Mouse (Mus musculus): Measurements from ENCODE around the gene Gm10300. TPM values are rescaled to one million over a fixed set of nuclear protein-coding genes. Genes with fewer than 3 reads are reported as not detected.

Gm10300 gene
- polyA plus RNA-seq, 1 experiment = 0.23 TPM

- TF ChIP-seq FLI1 (IDR thresholded peaks at IDR 0.05; ENCODE audit: low read length) (no peak), GATA1 (IDR thresholded peaks at IDR 0.05; ENCODE audit: borderline replicate concordance, low read length) (no peak)
- H3K4me1 ChIP-seq = peaks cover 97% of the 10 kb centered on the region
- no peaks in the 10 kb centered on the region for H3K9me3 ChIP-seq
Observed at GRCm38 (mm10) chr4:132037991-132038390, 36.5 kb upstream of the Gm10300 start.

DNA sequence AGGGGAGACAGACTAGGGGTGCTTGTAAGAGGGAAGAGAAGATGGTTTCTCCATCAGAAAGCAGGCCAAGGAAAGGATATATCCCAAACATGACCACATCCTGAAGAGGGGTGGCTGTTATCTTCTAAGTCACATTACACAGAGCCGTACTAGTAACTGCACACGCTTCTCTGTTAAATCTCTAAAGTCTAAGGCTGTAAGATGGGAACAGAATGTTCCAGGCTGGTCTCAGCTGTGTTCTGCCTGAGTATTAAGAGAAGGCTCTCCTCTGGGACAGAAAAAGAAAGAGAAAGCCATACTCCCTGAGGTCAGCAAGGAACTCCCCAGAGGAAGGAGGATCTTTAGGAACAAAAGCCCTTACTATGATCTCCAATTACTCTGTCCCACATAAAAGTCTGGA, 35.7 kb upstream of the Gm10300 start:
- H3K9me3 ChIP-seq = no peaks in the 10 kb centered on the region
- H3K4me3 ChIP-seq (replicated peaks) = peak overlapping the region; percentile 88
- H3K36me3 ChIP-seq (replicated peaks; ENCODE audit: low read length) = peaks cover 66% of the 10 kb centered on the region
- TF ChIP-seq GATA1 (IDR thresholded peaks at IDR 0.05; ENCODE audit: borderline replicate concordance, low read length) (no peak), FLI1 (IDR thresholded peaks at IDR 0.05; ENCODE audit: low read length) (no peak)
- no peaks in the 10 kb centered on the region for H3K27me3 ChIP-seq (replicated peaks)
- peaks cover 97% of the 10 kb centered on the region for H3K4me1 ChIP-seq

More at GRCm38 (mm10) chr4:132037991-132038390, 36.5 kb upstream of the Gm10300 start:
- H3K27me3 ChIP-seq (replicated peaks) = no peaks in the 10 kb centered on the region
- H3K36me3 ChIP-seq (replicated peaks; ENCODE audit: low read length) = peaks cover 66% of the 10 kb centered on the region
- H3K4me3 ChIP-seq (replicated peaks) = peak overlapping the region; percentile 82

DNA sequence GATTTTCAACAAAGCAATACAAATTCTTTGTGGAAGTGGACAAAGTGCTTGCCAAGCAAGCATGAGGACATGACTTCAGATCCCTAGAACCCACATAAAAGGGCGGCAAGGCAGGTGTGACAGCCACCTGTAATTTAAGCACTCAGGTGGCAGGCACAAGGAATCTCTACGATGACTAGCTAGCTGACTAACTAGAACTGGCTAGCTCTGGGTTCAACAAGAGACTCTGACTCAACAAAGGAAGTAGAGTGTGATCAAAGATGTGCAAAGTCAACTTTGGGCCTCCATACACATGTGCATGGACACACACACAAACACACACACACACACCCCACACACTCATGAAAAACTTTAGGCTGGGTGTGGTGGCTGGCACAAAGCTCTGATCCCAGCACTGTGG, 35.0 kb upstream of the Gm10300 start:
- TF ChIP-seq GATA1 (IDR thresholded peaks at IDR 0.05; ENCODE audit: borderline replicate concordance, low read length) (no peak), FLI1 (IDR thresholded peaks at IDR 0.05; ENCODE audit: low read length) (no peak)
- Histone ChIP-seq H3K36me3 (replicated peaks; ENCODE audit: low read length) (peaks cover 66% of the 10 kb centered on the region), H3K4me1 (peaks cover 97% of the 10 kb centered on the region), H3K4me3 (replicated peaks) (peak overlapping the region; percentile 88), H3K9me3 (no peaks in the 10 kb centered on the region), H3K27me3 (replicated peaks) (no peaks in the 10 kb centered on the region)

- TF ChIP-seq GATA1 (IDR thresholded peaks at IDR 0.05; ENCODE audit: borderline replicate concordance, low read length) (no peak; the same call in 2 of the 3 replicates), FLI1 (IDR thresholded peaks at IDR 0.05; ENCODE audit: low read length) (peak; percentile 68; the same call in 1 of the 2 replicates)
- Histone ChIP-seq H3K36me3 (replicated peaks; ENCODE audit: low read length) (peaks cover 70% of the 10 kb centered on the region), H3K27me3 (replicated peaks) (no peaks in the 10 kb centered on the region), H3K9me3 (no peaks in the 10 kb centered on the region), H3K4me3 (replicated peaks) (peak overlapping the region; percentile 88), H3K4me1 (peaks cover 97% of the 10 kb centered on the region)
Observed at GRCm38 (mm10) chr4:132039975-132040645, 34.4 kb upstream of the Gm10300 start.

GRCm38 (mm10) chr4:132041471-132042332, 32.8 kb upstream of the Gm10300 start:
- H3K36me3 ChIP-seq (replicated peaks; ENCODE audit: low read length) = peaks cover 69% of the 10 kb centered on the region
- no peaks in the 10 kb centered on the region for H3K27me3 ChIP-seq (replicated peaks)
- H3K4me1 ChIP-seq = peaks cover 97% of the 10 kb centered on the region
- H3K9me3 ChIP-seq = no peaks in the 10 kb centered on the region
- TF ChIP-seq GATA1 (IDR thresholded peaks at IDR 0.05; ENCODE audit: borderline replicate concordance, low read length) (no peak), FLI1 (IDR thresholded peaks at IDR 0.05; ENCODE audit: low read length) (no peak)
- peak overlapping the region; percentile 85 for H3K4me3 ChIP-seq (replicated peaks)

DNA sequence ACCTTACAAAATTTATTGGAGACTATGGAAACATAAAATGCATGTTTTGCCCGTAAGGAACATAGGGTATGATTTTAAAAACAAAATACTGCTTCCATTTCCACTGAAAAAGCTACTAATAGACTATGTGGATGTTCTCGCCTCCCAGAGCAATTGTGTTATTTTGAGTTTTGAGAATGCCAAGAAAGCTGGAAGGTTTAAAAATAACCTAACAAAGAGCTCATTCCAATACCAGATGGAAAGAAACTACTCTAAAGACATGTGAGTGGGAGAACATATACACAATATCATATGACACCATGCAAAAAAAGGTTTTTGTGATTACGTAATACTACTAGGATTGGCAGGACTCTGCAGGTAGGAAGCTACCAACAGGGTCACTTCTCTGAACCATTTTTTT, 30.8 kb upstream of the Gm10300 start:
- TF ChIP-seq FLI1 (IDR thresholded peaks at IDR 0.05; ENCODE audit: low read length) = no peak
- no peak for TF ChIP-seq GATA1 (IDR thresholded peaks at IDR 0.05; ENCODE audit: borderline replicate concordance, low read length)
- Histone ChIP-seq H3K4me3 (replicated peaks) (peak overlapping the region; percentile 21), H3K4me1 (peaks cover 91% of the 10 kb centered on the region), H3K9me3 (no peaks in the 10 kb centered on the region), H3K36me3 (replicated peaks; ENCODE audit: low read length) (peaks cover 62% of the 10 kb centered on the region), H3K27me3 (replicated peaks) (no peaks in the 10 kb centered on the region)

DNA sequence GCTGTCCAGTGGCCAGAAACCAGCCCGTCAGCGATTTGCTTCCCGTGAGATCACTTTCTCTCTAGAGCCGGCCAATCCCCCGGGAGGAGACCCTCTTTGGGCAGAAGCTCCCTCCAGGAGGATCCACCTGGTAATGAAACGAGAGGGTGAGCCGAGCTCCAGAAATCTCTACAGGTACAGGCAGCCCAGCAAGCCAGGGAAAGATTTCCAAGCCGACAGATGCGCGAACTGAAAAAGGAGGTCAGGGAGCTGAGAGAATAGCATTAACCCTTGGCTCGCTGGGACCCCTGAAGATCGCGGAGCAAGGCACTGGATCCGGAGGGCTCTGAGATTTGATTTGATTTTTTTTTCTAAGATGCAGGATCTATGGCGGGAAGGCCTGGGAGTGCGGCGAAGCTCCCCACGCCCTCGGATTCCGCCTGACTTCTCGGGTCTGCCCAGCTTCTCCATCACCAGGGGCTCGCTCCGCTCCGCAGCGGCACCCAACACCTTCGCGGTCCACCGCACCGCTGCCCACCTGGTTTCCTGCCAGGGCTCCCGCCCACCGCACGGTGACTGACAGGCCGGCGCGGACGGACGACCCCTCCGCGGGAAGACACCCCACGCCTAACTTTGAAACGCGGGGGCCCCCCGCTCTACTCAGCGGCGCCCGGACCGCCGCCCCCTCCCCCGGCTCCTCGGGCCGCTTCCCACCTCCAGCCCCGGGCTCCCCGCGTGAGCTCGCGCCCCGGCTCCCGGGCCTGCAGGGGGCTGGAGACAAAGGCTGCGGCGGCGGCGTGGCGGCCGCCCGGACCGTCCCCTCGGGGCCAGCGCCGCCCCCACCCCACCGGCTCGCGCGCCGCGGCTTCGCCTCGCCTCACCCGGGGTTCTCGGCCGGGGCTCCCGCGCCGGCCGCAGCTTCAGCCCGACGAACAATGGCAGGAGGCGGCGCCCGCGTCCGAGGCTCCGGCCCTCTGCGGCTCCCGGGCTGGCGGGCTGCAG, 26.2 kb upstream of the Gm10300 start:
- Histone ChIP-seq H3K36me3 (replicated peaks; ENCODE audit: low read length) (peaks cover 64% of the 10 kb centered on the region), H3K4me3 (replicated peaks) (peak overlapping the region; percentile 91), H3K4me1 (peaks cover 86% of the 10 kb centered on the region), H3K9me3 (no peaks in the 10 kb centered on the region), H3K27me3 (replicated peaks) (no peaks in the 10 kb centered on the region)
- no peak for TF ChIP-seq FLI1 (IDR thresholded peaks at IDR 0.05; ENCODE audit: low read length)
- no peak for TF ChIP-seq GATA1 (IDR thresholded peaks at IDR 0.05; ENCODE audit: borderline replicate concordance, low read length)

DNA sequence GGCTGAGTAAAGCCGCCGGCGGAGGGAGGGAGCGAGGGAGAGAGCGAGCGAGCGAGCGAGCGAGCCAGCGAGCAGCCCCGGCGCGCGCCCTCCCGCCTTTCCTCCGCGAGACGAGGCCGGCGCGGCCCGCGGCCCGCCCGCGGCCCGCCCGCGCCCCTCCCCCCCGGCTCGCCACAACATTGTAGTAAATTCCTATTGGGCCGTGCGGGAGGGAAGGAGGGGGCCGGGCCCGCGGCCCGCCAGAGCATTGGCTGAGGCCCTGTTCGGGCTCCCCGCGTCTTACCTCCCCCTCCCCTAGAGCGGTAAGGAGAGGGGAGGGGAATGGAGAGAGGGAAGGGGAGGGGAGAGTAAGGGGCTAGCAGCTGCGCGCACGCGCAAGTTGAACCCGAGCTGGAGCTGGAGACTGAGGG, 25.5 kb upstream of the Gm10300 start:
- H3K9me3 ChIP-seq = no peaks in the 10 kb centered on the region
- H3K4me1 ChIP-seq = peaks cover 83% of the 10 kb centered on the region
- no peaks in the 10 kb centered on the region for H3K27me3 ChIP-seq (replicated peaks)
- H3K36me3 ChIP-seq (replicated peaks; ENCODE audit: low read length) = peaks cover 63% of the 10 kb centered on the region
- no peak for TF ChIP-seq GATA1 (IDR thresholded peaks at IDR 0.05; ENCODE audit: borderline replicate concordance, low read length)
- H3K4me3 ChIP-seq (replicated peaks) = peak overlapping the region; percentile 91

DNA sequence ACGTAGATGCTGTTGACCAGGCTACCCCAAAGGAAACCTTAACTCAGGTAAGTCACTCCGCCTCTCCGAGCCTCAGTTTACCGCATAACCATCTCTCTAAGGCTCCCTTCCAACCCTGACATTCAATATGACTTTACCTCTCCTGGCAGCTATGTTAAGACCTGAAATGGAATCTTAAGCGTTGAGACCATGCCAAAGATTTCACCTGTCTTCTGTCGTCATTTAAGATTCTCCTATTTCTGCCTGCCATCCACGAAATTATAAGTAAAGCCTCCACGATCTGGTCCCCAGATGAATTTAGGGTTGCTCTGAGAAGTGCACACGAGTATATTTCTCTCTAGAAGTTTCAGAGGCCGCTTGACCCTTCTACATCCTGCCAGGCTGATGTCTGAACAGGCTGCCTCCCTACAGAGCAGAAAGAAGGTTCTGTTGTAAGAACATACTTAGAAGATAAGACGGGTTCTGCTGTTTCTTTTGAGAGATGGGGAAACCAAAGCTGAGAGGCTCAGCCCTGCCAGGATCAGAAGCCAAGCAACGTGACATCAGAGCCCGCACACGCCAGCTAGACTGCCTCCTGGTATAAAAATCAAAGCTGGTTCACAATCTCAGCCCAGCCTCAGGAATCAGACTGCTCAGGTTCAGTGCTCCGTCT, 24.8 kb upstream of the Gm10300 start:
- H3K36me3 ChIP-seq (replicated peaks; ENCODE audit: low read length) = peaks cover 58% of the 10 kb centered on the region
- no peak for TF ChIP-seq GATA1 (IDR thresholded peaks at IDR 0.05; ENCODE audit: borderline replicate concordance, low read length)
- TF ChIP-seq FLI1 (IDR thresholded peaks at IDR 0.05; ENCODE audit: low read length) = no peak
- peaks cover 77% of the 10 kb centered on the region for H3K4me1 ChIP-seq
- H3K9me3 ChIP-seq = no peaks in the 10 kb centered on the region
- peak overlapping the region; percentile 91 for H3K4me3 ChIP-seq (replicated peaks)
- H3K27me3 ChIP-seq (replicated peaks) = no peaks in the 10 kb centered on the region
